ENCODE assay signal across 7 mouse cellular contexts in the genomic region with DNA sequence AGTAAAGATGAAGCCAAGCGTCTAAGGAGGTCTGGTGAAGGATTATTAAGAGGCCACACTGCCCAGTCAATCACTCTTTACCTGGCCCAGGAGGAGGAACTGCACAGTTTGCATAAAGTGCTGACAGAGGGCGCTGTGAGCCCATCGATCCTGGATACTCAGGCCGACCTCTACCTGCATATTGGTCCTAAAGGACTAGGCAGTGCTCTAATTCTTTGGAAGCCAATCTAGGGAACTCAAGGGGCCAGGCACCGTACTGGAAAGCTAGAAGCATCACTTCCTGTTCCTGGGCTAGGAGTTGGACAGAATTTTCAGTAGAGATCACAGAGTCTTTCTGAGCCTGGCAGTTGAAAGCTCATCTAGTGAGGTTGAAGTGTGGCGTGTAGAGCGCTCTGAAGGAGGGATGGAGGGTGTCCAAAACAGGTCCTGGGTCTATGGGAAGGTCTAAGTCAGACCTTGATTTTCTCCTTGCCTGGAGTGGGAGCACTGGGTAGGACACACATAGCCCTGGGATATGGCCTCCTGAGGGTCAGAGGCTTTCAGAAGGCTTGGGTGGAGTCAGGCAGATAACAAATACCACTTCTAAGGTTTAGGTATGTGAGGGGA. TPM values are rescaled to one million over a fixed set of nuclear protein-coding genes. Genes with fewer than 3 reads are reported as not detected.
DNase-seq lines count a peak whose midpoint lies in the region; ATAC-seq lines count a peak whose summit lies in the region.

No protein-coding gene starts in this region.

- 16% methylated on average over 7 of the region's 7 CpGs for WGBS in kidney, embryonic 16.5 days

- H3K9me3 ChIP-seq in kidney, embryonic 16.5 days (ENCODE audit: low read length) = no peaks in the 10 kb centered on the region

- DNase-seq in 3T3-L1 (ENCODE audit: low read depth, low spot score) = peak; percentile 65
- DNase-seq in 416B (ENCODE audit: low read depth) = peak; percentile 81

- peaks cover 10% of the 10 kb centered on the region; the same call in 1 of the 2 replicates for H3K36me3 ChIP-seq in kidney, embryonic 16.5 days (ENCODE audit: insufficient read depth, low read length)

- ATAC-seq in granulocyte monocyte progenitor cell, adult 5-6 weeks (replicated peaks; ENCODE audit: poor library complexity, severe bottlenecking) = peak; percentile 4; the same call in 1 of the 2 replicates
- ATAC-seq in kidney, embryonic 16.5 days (ENCODE audit: low FRiP score, low TSS enrichment) = 0 out of 2 replicates have a peak, but pooled peaks have one; percentile 3
- ATAC-seq in monocyte, adult 5-6 weeks (replicated peaks; ENCODE audit: insufficient number of reproducible peaks, low FRiP score, low TSS enrichment, poor library complexity, severe bottlenecking) = 0 out of 2 replicates have a peak, but pooled peaks have one; percentile 13
- ATAC-seq in erythroblast, adult 5-6 weeks (replicated peaks; ENCODE audit: low FRiP score, poor library complexity, severe bottlenecking) = no peak

- H3K27me3 ChIP-seq in kidney, embryonic 16.5 days (ENCODE audit: insufficient read depth, low read length) = no peaks in the 10 kb centered on the region

- H3K4me1 ChIP-seq in brown adipose tissue, adult 24 weeks (ENCODE audit: control insufficient read depth, insufficient read depth, insufficient read length, low read length) = peaks cover 9% of the 10 kb centered on the region
- H3K4me1 ChIP-seq in kidney, embryonic 16.5 days (ENCODE audit: insufficient read depth, low read length) = peaks cover 31% of the 10 kb centered on the region

- H3K9ac ChIP-seq in kidney, embryonic 16.5 days (replicated peaks; ENCODE audit: low read length) = no peak overlapping the region

- H3K27ac ChIP-seq in brown adipose tissue, adult 24 weeks (replicated peaks; ENCODE audit: low read depth, low read length) = peak overlapping the region; percentile 88
- peak overlapping the region; percentile 52; the same call in 1 of the 2 replicates for H3K27ac ChIP-seq in kidney, embryonic 16.5 days (ENCODE audit: low read length)

- no peak overlapping the region for H3K4me3 ChIP-seq in brown adipose tissue, adult 24 weeks (ENCODE audit: insufficient read depth, low read depth, low read length)
- H3K4me3 ChIP-seq in kidney, embryonic 16.5 days (ENCODE audit: low read length) = no peak overlapping the region

- no peak overlapping the region for H3K4me2 ChIP-seq in kidney, embryonic 16.5 days (replicated peaks; ENCODE audit: low read depth, low read length)

RNA-seq across cellular contexts. Expression of a gene that starts 4.4 kb away (rescaled TPM):
- not detected in 2 replicates for polyA plus RNA-seq in brown adipose tissue, adult 24 weeks (2012; ENCODE audit: insufficient read depth, insufficient read length, missing spikeins)
- 3.7 and 6.0 TPM in 2 replicates for total RNA-seq in granulocyte monocyte progenitor cell, adult 5-6 weeks (2014; fragmentation: Nextera tagmentation)
- total RNA-seq in granulocyte monocyte progenitor cell, adult 5-6 weeks (2017) = 0.52 and 2.8 TPM in 2 replicates
- 4.7 and 6.0 TPM in 2 replicates for polyA plus RNA-seq in kidney, embryonic 16.5 days (2015; fragmentation: Nextera tagmentation; extraction: Ambion mirVana)
- 0.53 to 2.3 TPM in 2 of 3 replicates, not detected in the other for total RNA-seq in monocyte, adult 5-6 weeks (2017)
- total RNA-seq in erythroblast, adult 5-6 weeks (2015; ENCODE audit: low replicate concordance) = not detected in 2 replicates
- not detected in 2 replicates for total RNA-seq in erythroblast, adult 5-6 weeks (2017; ENCODE audit: low replicate concordance)

RNA-seq across cellular contexts. Expression of a gene that starts 4.8 kb away (rescaled TPM):
- polyA plus RNA-seq in brown adipose tissue, adult 24 weeks (2012; ENCODE audit: insufficient read depth, insufficient read length, missing spikeins) = 57.6 and 64.8 TPM in 2 replicates
- 312 and 315 TPM in 2 replicates for total RNA-seq in granulocyte monocyte progenitor cell, adult 5-6 weeks (2014; fragmentation: Nextera tagmentation)
- 376 and 384 TPM in 2 replicates for total RNA-seq in granulocyte monocyte progenitor cell, adult 5-6 weeks (2017)
- polyA plus RNA-seq in kidney, embryonic 16.5 days (2015; fragmentation: Nextera tagmentation; extraction: Ambion mirVana) = 272 and 300 TPM in 2 replicates
- total RNA-seq in monocyte, adult 5-6 weeks (2017) = 53.3 to 77.9 TPM (median 61.9 TPM) in 3 replicates
- total RNA-seq in erythroblast, adult 5-6 weeks (2015; ENCODE audit: low replicate concordance) = 47.0 and 49.8 TPM in 2 replicates
- 17.8 and 31.8 TPM in 2 replicates for total RNA-seq in erythroblast, adult 5-6 weeks (2017; ENCODE audit: low replicate concordance)

RNA-seq across cellular contexts. Expression of a gene that starts 8.6 kb away (rescaled TPM):
- polyA plus RNA-seq in brown adipose tissue, adult 24 weeks (2012; ENCODE audit: insufficient read depth, insufficient read length, missing spikeins) = 125 and 130 TPM in 2 replicates
- total RNA-seq in granulocyte monocyte progenitor cell, adult 5-6 weeks (2014; fragmentation: Nextera tagmentation) = 31.2 and 122 TPM in 2 replicates
- total RNA-seq in granulocyte monocyte progenitor cell, adult 5-6 weeks (2017) = 86.0 and 91.7 TPM in 2 replicates
- polyA plus RNA-seq in kidney, embryonic 16.5 days (2015; fragmentation: Nextera tagmentation; extraction: Ambion mirVana) = 127 and 146 TPM in 2 replicates
- 67.3 to 102 TPM (median 83.1 TPM) in 3 replicates for total RNA-seq in monocyte, adult 5-6 weeks (2017)
- total RNA-seq in erythroblast, adult 5-6 weeks (2015; ENCODE audit: low replicate concordance) = 16.1 and 42.3 TPM in 2 replicates
- total RNA-seq in erythroblast, adult 5-6 weeks (2017; ENCODE audit: low replicate concordance) = 4.3 TPM in 1 of 2 replicates, not detected in the other

RNA-seq across cellular contexts. Expression of a gene that starts 19.8 kb away (rescaled TPM):
- 28.3 and 33.1 TPM in 2 replicates for polyA plus RNA-seq in brown adipose tissue, adult 24 weeks (2012; ENCODE audit: insufficient read depth, insufficient read length, missing spikeins)
- total RNA-seq in granulocyte monocyte progenitor cell, adult 5-6 weeks (2014; fragmentation: Nextera tagmentation) = 55.0 and 80.7 TPM in 2 replicates
- total RNA-seq in granulocyte monocyte progenitor cell, adult 5-6 weeks (2017) = 62.0 and 65.0 TPM in 2 replicates
- polyA plus RNA-seq in kidney, embryonic 16.5 days (2015; fragmentation: Nextera tagmentation; extraction: Ambion mirVana) = 58.8 and 64.3 TPM in 2 replicates
- 58.3 to 94.6 TPM (median 67.9 TPM) in 3 replicates for total RNA-seq in monocyte, adult 5-6 weeks (2017)
- total RNA-seq in erythroblast, adult 5-6 weeks (2015; ENCODE audit: low replicate concordance) = 8.8 and 12.9 TPM in 2 replicates
- total RNA-seq in erythroblast, adult 5-6 weeks (2017; ENCODE audit: low replicate concordance) = 10.9 and 11.5 TPM in 2 replicates

RNA-seq across cellular contexts. Expression of a gene that starts 21.7 kb away (rescaled TPM):
- 0.75 and 0.83 TPM in 2 replicates for polyA plus RNA-seq in brown adipose tissue, adult 24 weeks (2012; ENCODE audit: insufficient read depth, insufficient read length, missing spikeins)
- total RNA-seq in granulocyte monocyte progenitor cell, adult 5-6 weeks (2014; fragmentation: Nextera tagmentation) = not detected in 2 replicates
- total RNA-seq in granulocyte monocyte progenitor cell, adult 5-6 weeks (2017) = 0.04 TPM in 1 of 2 replicates, not detected in the other
- 20.0 and 23.6 TPM in 2 replicates for polyA plus RNA-seq in kidney, embryonic 16.5 days (2015; fragmentation: Nextera tagmentation; extraction: Ambion mirVana)
- total RNA-seq in monocyte, adult 5-6 weeks (2017) = 0.85 to 2.2 TPM (median 0.86 TPM) in 3 replicates
- not detected in 2 replicates for total RNA-seq in erythroblast, adult 5-6 weeks (2015; ENCODE audit: low replicate concordance)
- total RNA-seq in erythroblast, adult 5-6 weeks (2017; ENCODE audit: low replicate concordance) = not detected in 2 replicates
